Mouse (Mus musculus): Measurements from ENCODE around the gene Taf1d.

DNA sequence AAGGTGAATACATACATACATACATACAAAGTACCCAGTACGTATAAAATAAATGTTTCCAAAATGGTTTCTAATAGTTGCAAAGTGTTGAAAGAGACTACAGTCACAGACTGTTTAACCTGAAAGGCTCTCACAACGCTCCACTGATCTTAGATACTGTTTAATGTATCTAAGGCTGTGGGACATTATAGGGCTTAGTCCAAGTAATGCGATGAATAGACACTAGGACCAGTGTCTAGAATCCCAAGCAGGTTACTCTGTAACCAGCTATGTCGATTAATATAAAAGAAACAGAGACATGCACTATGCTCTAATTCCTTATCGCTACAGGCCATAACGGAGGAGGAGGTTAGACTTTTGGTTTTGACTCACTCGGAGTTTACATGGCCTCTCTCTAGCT lies 8.9 kb upstream of the Taf1d start:
- TF ChIP-seq CTCF (IDR thresholded peaks at IDR 0.05) (no peak), EP300 (IDR thresholded peaks at IDR 0.05) (no peak)

Data from lung, postnatal 0 days (tissue).